Mouse (Mus musculus) liver, embryonic 16.5 days (tissue): ENCODE results near the gene Hif1an. TPM values are rescaled to one million over a fixed set of nuclear protein-coding genes. Genes with fewer than 3 reads are reported as not detected.

Source experiments
- ATAC-seq: fragments of 200-750 bp; cut with Nextera tagmentation; 2 replicates; pipeline ENCODE4 v1.8.0; 2017; ENCODE audit warnings: low read depth, mild to moderate bottlenecking, moderate number of reproducible peaks, moderate library complexity
- H3K27ac ChIP-seq: fragments of 300-500 bp; sonication (generic); 2 replicates; pipeline ENCODE4 v1.5.1; 2014; ENCODE audit warnings: mild to moderate bottlenecking, low read length
- H3K27me3 ChIP-seq: fragments of 300-500 bp; sonication (generic); 2 replicates; pipeline ENCODE4 v1.6.1; 2014; ENCODE audit warnings: low read depth, low read length, mixed read lengths; ENCODE audit not compliant: control insufficient read depth, insufficient read depth
- H3K36me3 ChIP-seq: fragments of 300-500 bp; sonication (generic); 2 replicates; pipeline ENCODE4 v1.6.1; 2014; ENCODE audit warnings: mild to moderate bottlenecking; ENCODE audit not compliant: control insufficient read depth, insufficient read depth
- H3K4me1 ChIP-seq: fragments of 300-500 bp; sonication (generic); 2 replicates; pipeline ENCODE4 v1.6.1; 2014; ENCODE audit warnings: low read depth, low read length, mixed read lengths; ENCODE audit not compliant: control insufficient read depth
- H3K4me2 ChIP-seq: fragments of 300-500 bp; sonication (generic); 2 replicates; pipeline ENCODE4 v1.6.1; 2014; ENCODE audit warnings: low read depth, low read length, mixed read lengths
- H3K4me3 ChIP-seq: fragments of 300-500 bp; sonication (generic); 2 replicates; pipeline ENCODE4 v1.5.1; 2014; ENCODE audit warnings: low read depth, mild to moderate bottlenecking, low read length
- H3K9ac ChIP-seq: fragments of 300-500 bp; sonication (generic); 2 replicates; pipeline ENCODE4 v1.6.1; 2014; ENCODE audit warnings: low read depth, low read length
- H3K9me3 ChIP-seq: fragments of 300-500 bp; sonication (generic); replicated peaks from 2 replicates; pipeline ENCODE4 v1.6.1; 2016; ENCODE audit warnings: low read length; ENCODE audit not compliant: control insufficient read depth
- WGBS: fragments of 180-500 bp; shearing (Covaris S2); extraction: QIAGEN DNeasy Blood & Tissue Kit; methylation state at CpG from one replicate; pipeline ENCODE4 v1.1.7; 2014; ENCODE audit not compliant: insufficient replicate concordance; 5-methylcytosine and 5-hydroxymethylcytosine counted together
- polyA plus RNA-seq: library from polyadenylated mRNA; unstranded; fragments of >200 nt; fragmentation: Nextera tagmentation; extraction: Ambion mirVana; gene quantifications from 2 replicates; pipeline ENCODE4 v1.2.1, GENCODE M21; 2015

Gene Hif1an
- polyA plus RNA-seq, 1 experiment from 2014 or later, result 11.2 TPM

DNA sequence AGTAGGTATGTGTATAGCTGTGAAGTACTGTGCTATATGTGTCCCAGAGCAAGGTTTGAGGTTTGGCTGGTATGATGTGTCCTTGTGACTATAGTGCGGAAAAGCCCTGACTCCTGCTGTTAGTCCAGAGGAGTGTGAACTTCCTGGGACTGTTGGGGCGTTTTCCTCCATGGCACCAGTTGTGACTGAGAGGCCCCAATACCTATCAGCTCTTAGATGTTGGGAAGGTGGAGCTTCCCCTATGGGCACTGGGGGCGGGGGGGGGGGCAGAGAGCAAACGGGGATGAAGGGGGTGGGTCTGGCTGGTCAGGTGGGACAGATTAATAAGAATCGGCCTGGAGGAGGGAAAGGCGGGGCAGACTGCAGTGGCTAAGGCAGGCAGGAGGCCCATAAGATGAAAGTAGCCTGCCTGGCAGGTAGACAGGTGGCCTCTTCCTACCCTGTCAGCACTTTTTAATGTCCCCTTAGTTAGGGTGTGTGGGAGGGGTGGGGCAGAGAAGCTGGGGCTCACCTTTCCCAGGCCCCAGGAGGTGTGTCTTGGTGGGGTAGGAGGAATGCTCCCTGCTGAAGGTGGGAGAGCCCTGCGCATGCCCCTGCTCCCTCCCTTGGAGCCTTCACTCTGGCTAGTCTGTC is 27.1 kb downstream of the Hif1an start:
- ATAC-seq, result no peak
- no peak overlapping the region for H3K4me3 ChIP-seq
- no peaks in the 10 kb centered on the region; the same call in 1 of the 2 replicates for H3K27me3 ChIP-seq
- H3K4me1 ChIP-seq, result no peaks in the 10 kb centered on the region
- H3K27ac ChIP-seq, result no peak overlapping the region
- H3K9me3 ChIP-seq, result no peaks in the 10 kb centered on the region
- no peaks in the 10 kb centered on the region for H3K36me3 ChIP-seq
- H3K9ac ChIP-seq, result no peak overlapping the region
- no peak overlapping the region for H3K4me2 ChIP-seq
- WGBS, result 36% methylated on average over 7 of the region's 7 CpGs

DNA sequence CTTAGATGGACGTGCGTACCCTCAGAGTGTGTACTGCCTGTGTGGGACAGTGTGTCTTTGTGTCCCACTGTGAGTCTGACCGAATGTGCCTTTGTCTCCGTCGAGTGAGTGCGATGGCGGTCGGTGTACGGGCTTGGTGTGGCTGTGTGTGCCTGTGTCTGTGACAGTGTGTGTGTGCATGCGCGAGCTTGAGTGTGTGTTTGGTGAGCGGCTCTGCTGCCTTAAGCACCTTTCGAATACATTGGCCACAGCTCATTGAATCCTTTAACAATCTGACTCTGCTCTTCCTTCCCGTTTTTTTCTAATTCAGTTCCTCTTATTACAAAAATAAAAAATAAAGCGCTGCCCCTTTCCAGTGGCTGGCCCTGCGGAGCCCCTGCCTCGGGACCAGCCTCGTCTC is 28.3 kb downstream of the Hif1an start:
- Histone ChIP-seq H3K4me1 (no peaks in the 10 kb centered on the region), H3K27me3 (no peaks in the 10 kb centered on the region; the same call in 1 of the 2 replicates), H3K9ac (no peak overlapping the region), H3K27ac (no peak overlapping the region), H3K36me3 (no peaks in the 10 kb centered on the region), H3K9me3 (no peaks in the 10 kb centered on the region), H3K4me2 (no peak overlapping the region), H3K4me3 (no peak overlapping the region)
- ATAC-seq, result no peak
- WGBS, result 51% methylated on average over 18 of the region's 18 CpGs

DNA sequence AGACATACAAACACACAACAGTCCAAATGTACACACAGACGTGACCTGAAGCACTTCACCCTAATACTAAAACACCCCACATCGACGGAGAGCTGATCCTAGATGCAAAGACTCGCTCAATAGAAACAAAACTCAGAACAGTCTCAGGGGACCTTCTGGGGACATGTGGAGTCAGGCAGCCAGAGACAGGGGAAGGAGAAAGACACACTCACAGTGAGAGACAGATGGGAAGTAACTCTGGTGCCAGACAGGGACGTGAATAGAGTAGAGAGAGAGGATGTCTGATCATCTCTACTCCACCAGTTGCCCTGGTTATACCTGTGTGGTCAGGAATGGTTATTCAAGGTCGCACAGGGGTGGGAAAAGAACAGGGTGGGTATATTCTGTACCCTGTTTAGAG is 29.0 kb downstream of the Hif1an start:
- no peak for ATAC-seq
- H3K27ac ChIP-seq, result no peak overlapping the region
- no peaks in the 10 kb centered on the region for H3K36me3 ChIP-seq
- no peak overlapping the region for H3K4me2 ChIP-seq
- no peaks in the 10 kb centered on the region for H3K9me3 ChIP-seq
- WGBS, result 57% methylated on average over 6 of the region's 6 CpGs
- no peaks in the 10 kb centered on the region for H3K4me1 ChIP-seq
- no peaks in the 10 kb centered on the region; the same call in 1 of the 2 replicates for H3K27me3 ChIP-seq
- no peak overlapping the region for H3K9ac ChIP-seq
- no peak overlapping the region for H3K4me3 ChIP-seq

DNA sequence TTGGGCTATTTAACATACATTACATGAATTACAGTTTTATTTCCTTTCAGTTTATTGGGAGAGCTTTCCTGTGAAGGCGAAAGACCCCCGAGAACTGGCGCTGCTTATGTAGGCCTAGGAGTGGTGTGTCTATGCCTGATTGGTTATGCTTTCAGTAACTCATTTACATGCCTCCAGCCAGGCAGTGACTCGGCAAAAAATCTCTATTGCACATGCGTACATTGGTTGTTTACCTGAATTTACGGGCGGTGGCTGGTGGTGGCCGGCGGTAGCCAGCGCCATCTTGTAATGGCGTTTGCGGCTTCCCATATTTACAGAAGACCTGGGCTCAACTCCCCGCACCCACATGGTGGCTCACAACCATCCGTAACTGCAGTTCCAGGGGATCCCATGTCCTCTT is 31.5 kb downstream of the Hif1an start:
- no peak for ATAC-seq
- no peak overlapping the region for H3K9ac ChIP-seq
- no peaks in the 10 kb centered on the region for H3K9me3 ChIP-seq
- WGBS, result 84% methylated on average over 14 of the region's 14 CpGs
- no peak overlapping the region for H3K27ac ChIP-seq
- no peaks in the 10 kb centered on the region for H3K4me1 ChIP-seq
- H3K27me3 ChIP-seq, result no peaks in the 10 kb centered on the region
- no peak overlapping the region for H3K4me2 ChIP-seq
- H3K4me3 ChIP-seq, result no peak overlapping the region
- no peaks in the 10 kb centered on the region for H3K36me3 ChIP-seq

DNA sequence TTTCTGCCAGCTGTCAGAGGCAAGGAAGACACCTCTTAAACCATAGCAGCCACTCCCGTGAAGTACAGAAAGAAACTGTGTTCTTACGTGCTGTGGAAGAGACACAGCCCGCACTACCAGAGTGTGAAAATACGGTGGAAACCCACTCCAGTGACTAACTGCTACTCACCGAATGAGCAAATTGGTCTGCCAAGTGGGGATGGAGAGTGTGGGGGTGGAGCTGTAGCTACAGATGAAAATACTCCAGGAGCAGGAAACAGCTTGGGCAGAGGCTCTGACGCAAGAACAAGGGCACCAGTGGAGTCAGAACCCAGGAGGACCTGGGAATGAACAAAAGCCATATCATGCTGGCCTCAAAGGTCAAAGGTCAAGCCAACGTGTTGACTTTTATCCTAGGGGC is 55.5 kb downstream of the Hif1an start:
- ATAC-seq, result no peak
- Histone ChIP-seq H3K9me3 (no peaks in the 10 kb centered on the region), H3K4me2 (no peak overlapping the region), H3K4me3 (no peak overlapping the region), H3K9ac (no peak overlapping the region), H3K27ac (no peak overlapping the region), H3K27me3 (no peaks in the 10 kb centered on the region; the same call in 1 of the 2 replicates), H3K4me1 (no peaks in the 10 kb centered on the region), H3K36me3 (no peaks in the 10 kb centered on the region)
- 46% methylated on average over 7 of the region's 7 CpGs for WGBS

Other genes starting within 250 kb of the Hif1an start
- gene Scd4, start 229.8 kb upstream of the Hif1an start, polyA plus RNA-seq, result 0.04 and 0.07 TPM in 2 replicates
- gene Scd1, start 155.0 kb upstream of the Hif1an start, polyA plus RNA-seq, result 19.2 and 25.5 TPM in 2 replicates
- gene Wnt8b, start 69.4 kb upstream of the Hif1an start, polyA plus RNA-seq, result not detected in 2 replicates
- 0.32 and 0.51 TPM in 2 replicates for gene Sec31b, start 17.0 kb upstream of the Hif1an start, polyA plus RNA-seq
- gene Gm20538, start 10.0 kb upstream of the Hif1an start, polyA plus RNA-seq, result not detected in 2 replicates
- gene Ndufb8, start 7.4 kb upstream of the Hif1an start, polyA plus RNA-seq, result 282 and 291 TPM in 2 replicates
- not detected in 2 replicates for gene Pax2, start 193.2 kb downstream of the Hif1an start, polyA plus RNA-seq